Mouse (Mus musculus) T-helper 1 cell (primary cell): ENCODE data around the gene Prr36.
"Not testable (repeated sequence)": the region's sequence is repeated elsewhere in the genome, so short reads cannot be mapped to it uniquely, and the experiment has no call there.

Source experiments
- in situ Hi-C: fragments of 300-600 bp; cut with MboI, MseI; formaldehyde crosslinking; loops from one replicate; pipeline ENCODE4 v1.15.1; 2025; ENCODE audit warnings: high pct_unique_total_duplicates

Gene Prr36

GRCm38 (mm10) chr8:4216791-4217621 lies at the start of gene Prr36:
Gene Prr36, minus strand, starts transcription at chr8:4217459.
- in situ Hi-C loops = loop anchor here (5.0 kb wide), 1 partner anchor 50 kb away; the partner anchor contains the start of gene Evi5l

GRCm38 (mm10) chr8:4265160-4265914 lies 48.1 kb upstream of the Prr36 start:
- in situ Hi-C loops = no loop called here

GRCm38 (mm10) chr8:4263105-4263791 lies 46.0 kb upstream of the Prr36 start:
- in situ Hi-C loops = no loop called here

GRCm38 (mm10) chr8:4259805-4260170 lies 42.5 kb upstream of the Prr36 start:
- in situ Hi-C loops = no loop called here

- in situ Hi-C loops = no loop called here
Observed at GRCm38 (mm10) chr8:4259125-4259804, 42.0 kb upstream of the Prr36 start, which contains the start of gene Ctxn1. Gene Ctxn1, minus strand, starts transcription at chr8:4259274.

- in situ Hi-C loops = no loop called here
Observed at GRCm38 (mm10) chr8:4258678-4259077, 41.4 kb upstream of the Prr36 start.

GRCm38 (mm10) chr8:4258233-4258632 lies 41.0 kb upstream of the Prr36 start:
- in situ Hi-C loops = no loop called here

- in situ Hi-C loops = no loop called here
Observed at GRCm38 (mm10) chr8:4257350-4257749, 40.1 kb upstream of the Prr36 start.

- in situ Hi-C loops = no loop called here
Observed at GRCm38 (mm10) chr8:4256911-4257310, 39.7 kb upstream of the Prr36 start.

GRCm38 (mm10) chr8:4255471-4255870 lies 38.2 kb upstream of the Prr36 start:
- in situ Hi-C loops = not testable (repeated sequence)

- in situ Hi-C loops = no loop called here
Observed at GRCm38 (mm10) chr8:4254001-4254400, 36.7 kb upstream of the Prr36 start.

GRCm38 (mm10) chr8:4252934-4253841 lies 35.9 kb upstream of the Prr36 start, which contains the start of gene Snapc2:
Gene Snapc2, plus strand, starts transcription at chr8:4253080.
- in situ Hi-C loops = no loop called here

- in situ Hi-C loops = no loop called here
Observed at GRCm38 (mm10) chr8:4252116-4252760, 35.0 kb upstream of the Prr36 start.

GRCm38 (mm10) chr8:4250306-4250970 lies 33.2 kb upstream of the Prr36 start:
- in situ Hi-C loops = no loop called here

- in situ Hi-C loops = no loop called here
Observed at GRCm38 (mm10) chr8:4249213-4249612, 32.0 kb upstream of the Prr36 start.

- in situ Hi-C loops = no loop called here
Observed at GRCm38 (mm10) chr8:4247951-4248540, 30.8 kb upstream of the Prr36 start, which contains the start of gene Tgfbr3l. Gene Tgfbr3l, plus strand, starts transcription at chr8:4248214.

GRCm38 (mm10) chr8:4247241-4247640 lies 30.0 kb upstream of the Prr36 start:
- in situ Hi-C loops = no loop called here

GRCm38 (mm10) chr8:4245737-4246136 lies 28.5 kb upstream of the Prr36 start:
- in situ Hi-C loops = no loop called here

GRCm38 (mm10) chr8:4245061-4245460 lies 27.8 kb upstream of the Prr36 start:
- in situ Hi-C loops = no loop called here
